Mouse (Mus musculus): ENCODE measurements at regions not wholly inside any gene's neighbourhood (a gene's known extent, or its start where the extent isn't known, plus 50 kb on each side); places are given as distances from the start of the nearest gene placed in this dataset.

DNA sequence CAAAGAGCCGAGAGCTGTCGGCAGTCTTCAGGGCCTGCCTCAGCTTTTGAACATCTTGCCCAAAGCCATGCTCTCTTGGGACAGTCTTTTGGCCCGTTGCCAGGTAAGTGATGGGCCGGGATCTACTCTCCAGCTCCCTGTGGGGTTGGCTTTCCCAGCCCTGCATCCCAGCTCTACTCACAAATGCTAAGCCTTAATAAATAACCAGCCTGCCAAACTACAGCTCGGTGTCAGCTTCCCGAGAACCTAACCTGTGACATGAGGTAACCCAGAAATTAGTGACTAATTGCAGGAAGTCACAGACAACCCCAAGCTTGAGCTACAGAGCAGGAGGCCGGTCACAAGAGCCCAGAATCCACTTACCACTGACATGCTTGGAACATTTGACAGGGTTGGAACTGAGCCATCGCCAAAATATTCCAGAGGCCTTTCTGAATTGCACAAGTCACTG is 159.1 kb upstream of the H2al1a start:
- TF ChIP-seq POLR2A (IDR thresholded peaks at IDR 0.05; ENCODE audit: control insufficient read depth, low read depth, low read length) (no peak), CTCF (IDR thresholded peaks at IDR 0.05; ENCODE audit: control insufficient read depth, insufficient read depth, insufficient replicate concordance, low read depth, low read length) (no peak)

All from testis, adult 2 months (tissue).